Mouse (Mus musculus): Measurements from ENCODE around the gene Sp6.

DNA sequence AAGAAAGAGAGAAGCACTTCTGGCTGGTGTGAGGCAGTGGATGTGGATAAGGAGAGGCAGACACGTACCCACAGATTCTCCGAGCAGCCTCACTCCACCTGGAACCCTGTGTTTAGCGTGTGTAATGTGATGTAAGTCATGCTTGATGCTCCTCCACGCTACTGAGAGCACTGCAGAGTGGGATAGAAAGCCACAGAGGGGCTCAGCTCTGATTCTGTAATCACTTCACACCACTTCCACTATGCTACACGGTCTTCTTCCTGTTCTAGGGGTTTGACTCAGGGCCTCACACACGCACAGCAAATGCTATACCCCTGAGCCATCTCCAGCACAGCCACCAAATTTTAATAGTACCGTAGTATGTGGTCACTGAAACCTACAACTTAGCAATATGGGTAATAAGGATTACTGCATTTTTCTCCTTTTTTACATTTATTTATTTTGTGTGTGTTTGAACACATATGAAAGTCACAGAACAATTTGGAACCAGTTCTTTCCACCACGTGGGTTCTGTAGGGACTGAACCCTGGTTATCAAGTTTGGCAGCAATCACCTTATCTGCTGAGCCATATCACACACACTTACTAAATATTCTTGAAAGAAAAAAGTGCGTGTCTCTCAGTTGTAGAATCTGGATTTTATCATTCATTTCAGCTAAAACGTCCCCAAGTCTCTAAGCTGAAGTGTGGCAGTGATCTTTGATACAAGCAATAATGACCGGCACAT is 45.5 kb upstream of the Sp6 start:
- TF ChIP-seq CTCF (IDR thresholded peaks at IDR 0.05; ENCODE audit: insufficient read depth, low read length) (no peak), POLR2A (IDR thresholded peaks at IDR 0.05; ENCODE audit: borderline replicate concordance, extremely low read depth, low read depth, low read length) (no peak)
